Mouse (Mus musculus): ENCODE results near the gene Lpcat3. TPM values are rescaled to one million over a fixed set of nuclear protein-coding genes. Genes with fewer than 3 reads are reported as not detected.

Gene Lpcat3
- 10 to 100 TPM; 51.5 to 80.2 TPM for polyA plus RNA-seq (2017; shearing (Covaris generic))

GRCm38 (mm10) chr6:124662477-124663423 is at the start of gene Lpcat3:
TSS of gene Lpcat3 (plus strand) at chr6:124663027.

GRCm38 (mm10) chr6:124635985-124636384 is 26.8 kb upstream of the Lpcat3 start, which contains the start of gene C1s2:
TSS of gene C1s2 (minus strand) at chr6:124636085.

GRCm38 (mm10) chr6:124711824-124712782 is 49.3 kb downstream of the Lpcat3 start, which contains the start of the genes Emg1 and Phb2:
TSS of gene Emg1 (minus strand) at chr6:124712178.
TSS of gene Phb2 (plus strand) at chr6:124712336.

GRCm38 (mm10) chr6:124738511-124739023 is 75.7 kb downstream of the Lpcat3 start, which contains the start of gene Ptpn6:
TSS of gene Ptpn6 (minus strand) at chr6:124738714.

GRCm38 (mm10) chr6:124740888-124741761 is 78.3 kb downstream of the Lpcat3 start, which contains the start of gene Grcc10:
TSS of gene Grcc10 (minus strand) at chr6:124741374.

Other genes with a start within 250 kb of the Lpcat3 start
- gene Pex5, start 248.0 kb upstream of the Lpcat3 start, polyA plus RNA-seq (2017; shearing (Covaris generic)) = 10 to 100 TPM; 22.2 to 28.9 TPM
- gene Clstn3, start 198.2 kb upstream of the Lpcat3 start, polyA plus RNA-seq (2017; shearing (Covaris generic)) = under 1 TPM in 1 of 2 experiments, not detected in 1; 0.61 TPM
- not detected for gene C1rl, start 169.9 kb upstream of the Lpcat3 start, polyA plus RNA-seq (2017; shearing (Covaris generic))
- gene C1ra, start 150.6 kb upstream of the Lpcat3 start, polyA plus RNA-seq (2017; shearing (Covaris generic)) = under 1 TPM; 0.17 to 0.53 TPM
- gene C1s1, start 120.7 kb upstream of the Lpcat3 start, polyA plus RNA-seq (2017; shearing (Covaris generic)) = under 1 TPM in 1 of 2 experiments, not detected in 1; 0.21 TPM
- not detected for gene C1rb, start 92.7 kb upstream of the Lpcat3 start, polyA plus RNA-seq (2017; shearing (Covaris generic))
- gene C1s2, start 26.9 kb upstream of the Lpcat3 start, polyA plus RNA-seq (2017; shearing (Covaris generic)) = not detected
- gene Emg1, start 49.2 kb downstream of the Lpcat3 start, polyA plus RNA-seq (2017; shearing (Covaris generic)) = 100 to 1,000 TPM; 250 to 341 TPM
- gene Phb2, start 49.3 kb downstream of the Lpcat3 start, polyA plus RNA-seq (2017; shearing (Covaris generic)) = 100 to 1,000 TPM; 199 to 262 TPM
- 100 to 1,000 TPM; 271 to 272 TPM for gene Ptpn6, start 75.7 kb downstream of the Lpcat3 start, polyA plus RNA-seq (2017; shearing (Covaris generic))
- 100 to 1,000 TPM; 443 to 508 TPM for gene Grcc10, start 78.3 kb downstream of the Lpcat3 start, polyA plus RNA-seq (2017; shearing (Covaris generic))
- gene Gm45234, start 93.0 kb downstream of the Lpcat3 start, polyA plus RNA-seq (2017; shearing (Covaris generic)) = not detected
- gene Atn1, start 93.5 kb downstream of the Lpcat3 start, polyA plus RNA-seq (2017; shearing (Covaris generic)) = 10 to 100 TPM in 1 of 2 experiments, 1 to 10 TPM in 1; 3.7 to 10.9 TPM
- gene Eno2, start 106.6 kb downstream of the Lpcat3 start, polyA plus RNA-seq (2017; shearing (Covaris generic)) = 1 to 10 TPM; 3.3 to 7.1 TPM
- 1 to 10 TPM in 1 of 2 experiments, not detected in 1; 2.7 TPM for gene Lrrc23, start 116.7 kb downstream of the Lpcat3 start, polyA plus RNA-seq (2017; shearing (Covaris generic))
- 1 to 10 TPM; 2.1 to 9.7 TPM for gene Spsb2, start 145.6 kb downstream of the Lpcat3 start, polyA plus RNA-seq (2017; shearing (Covaris generic))
- gene Tpi1, start 151.3 kb downstream of the Lpcat3 start, polyA plus RNA-seq (2017; shearing (Covaris generic)) = 100 to 1,000 TPM; 147 to 163 TPM
- gene Usp5, start 166.5 kb downstream of the Lpcat3 start, polyA plus RNA-seq (2017; shearing (Covaris generic)) = 10 to 100 TPM; 71.4 to 93.4 TPM
- 10 to 100 TPM; 22.6 to 23.4 TPM for gene Cdca3, start 166.5 kb downstream of the Lpcat3 start, polyA plus RNA-seq (2017; shearing (Covaris generic))
- gene Gnb3, start 177.2 kb downstream of the Lpcat3 start, polyA plus RNA-seq (2017; shearing (Covaris generic)) = under 1 TPM in 1 of 2 experiments, not detected in 1; 0.25 TPM
- gene P3h3, start 194.7 kb downstream of the Lpcat3 start, polyA plus RNA-seq (2017; shearing (Covaris generic)) = under 1 TPM; 0.09 to 0.49 TPM
- under 1 TPM; 0.26 to 0.48 TPM for gene Gpr162, start 201.0 kb downstream of the Lpcat3 start, polyA plus RNA-seq (2017; shearing (Covaris generic))
- gene Cd4, start 225.2 kb downstream of the Lpcat3 start, polyA plus RNA-seq (2017; shearing (Covaris generic)) = 100 to 1,000 TPM; 318 to 460 TPM
- gene Lag3, start 248.7 kb downstream of the Lpcat3 start, polyA plus RNA-seq (2017; shearing (Covaris generic)) = 10 to 100 TPM in 1 of 2 experiments, 1 to 10 TPM in 1; 7.9 to 13.9 TPM